Mouse (Mus musculus): ENCODE measurements around the gene Hexb. TPM values are rescaled to one million over a fixed set of nuclear protein-coding genes. Genes with fewer than 3 reads are reported as not detected.

The Hexb gene
- 10 to 100 TPM; 30.6 to 38.4 TPM for total RNA-seq (2021)
- polyA plus RNA-seq (2012; rRNA removed) = 221 and 235 TPM in 2 replicates
- long read RNA-seq, transcript Hexb-201 (14 exons, 1,905 nt) = major isoform, 39 of 42 reads
- long read RNA-seq, partial matches to known transcripts = 1 of 42 reads
- long read RNA-seq, other reads (novel, unspliced or antisense) = 2 of 42 reads

- peak; percentile 97 for DNase-seq
Measured at GRCm38 (mm10) chr13:97197932-97198562, at the start of gene Hexb. Gene Hexb, minus strand, starts transcription at chr13:97198357.

GRCm38 (mm10) chr13:97247754-97248153, 49.6 kb upstream of the Hexb start:
- no peak for DNase-seq

- no peak for DNase-seq
Measured at GRCm38 (mm10) chr13:97246217-97246616, 48.1 kb upstream of the Hexb start.

GRCm38 (mm10) chr13:97245157-97245556, 47.0 kb upstream of the Hexb start:
- no peak for DNase-seq

- DNase-seq = no peak
Measured at GRCm38 (mm10) chr13:97244712-97245105, 46.6 kb upstream of the Hexb start.

GRCm38 (mm10) chr13:97243962-97244711, 46.0 kb upstream of the Hexb start:
- no peak for DNase-seq

GRCm38 (mm10) chr13:97242716-97243115, 44.6 kb upstream of the Hexb start:
- no peak for DNase-seq

GRCm38 (mm10) chr13:97241787-97242280, 43.7 kb upstream of the Hexb start:
- DNase-seq = no peak

- peak; percentile 95 for DNase-seq
Measured at GRCm38 (mm10) chr13:97240965-97241786, 43.0 kb upstream of the Hexb start, which contains the start of gene Enc1. Gene Enc1, plus strand, starts transcription at chr13:97241105.

- peak; percentile 86 for DNase-seq
Measured at GRCm38 (mm10) chr13:97240279-97240964, 42.3 kb upstream of the Hexb start.

GRCm38 (mm10) chr13:97239343-97240180, 41.4 kb upstream of the Hexb start:
- DNase-seq = peak; percentile 63

GRCm38 (mm10) chr13:97238181-97238981, 40.2 kb upstream of the Hexb start:
- peak; percentile 56 for DNase-seq

- DNase-seq = no peak
Measured at GRCm38 (mm10) chr13:97237700-97238099, 39.5 kb upstream of the Hexb start.

- DNase-seq = no peak
Measured at GRCm38 (mm10) chr13:97235911-97236310, 37.8 kb upstream of the Hexb start.

GRCm38 (mm10) chr13:97234785-97235417, 36.7 kb upstream of the Hexb start:
- DNase-seq = peak; percentile 83

GRCm38 (mm10) chr13:97233092-97233491, 34.9 kb upstream of the Hexb start:
- DNase-seq = no peak

- no peak for DNase-seq
Measured at GRCm38 (mm10) chr13:97230101-97230500, 31.9 kb upstream of the Hexb start.

- no peak for DNase-seq
Measured at GRCm38 (mm10) chr13:97227795-97228194, 29.6 kb upstream of the Hexb start.

- DNase-seq = no peak
Measured at GRCm38 (mm10) chr13:97225130-97225529, 27.0 kb upstream of the Hexb start.

Measured in adrenal gland, adult 2 months (tissue).